Mouse (Mus musculus): Measurements from ENCODE around the gene Rcan2.

DNA sequence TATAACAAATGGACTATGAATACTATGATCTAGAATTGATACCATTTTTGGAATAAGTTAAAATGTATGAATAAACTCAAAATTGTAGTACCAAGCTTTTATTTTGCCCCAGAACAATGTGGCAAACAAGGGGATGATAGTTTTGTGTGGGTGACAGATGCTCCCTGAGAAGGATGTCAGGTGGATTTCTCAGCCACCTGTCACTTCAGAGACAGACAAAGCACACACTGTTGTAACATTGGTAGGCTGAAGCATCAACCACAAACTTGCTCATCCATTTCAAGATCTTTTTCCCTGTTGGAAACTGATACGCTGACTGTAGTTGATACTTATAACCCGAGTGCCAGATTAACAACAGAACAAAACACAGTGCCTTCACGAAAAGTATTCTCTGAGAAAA is 158.6 kb downstream of the Rcan2 start:
- TF ChIP-seq POLR2A (IDR thresholded peaks at IDR 0.05; ENCODE audit: insufficient read depth, low read length) (no peak), CTCF (IDR thresholded peaks at IDR 0.05; ENCODE audit: low read depth, low read length) (no peak)
